Mouse (Mus musculus) cerebellum, adult 8-10 months (tissue): ENCODE results near the gene Wnt4.

Experiments
- DNase-seq: peaks from one replicate; pipeline ENCODE4 v3.0.0; 2022

Gene Wnt4

DNA sequence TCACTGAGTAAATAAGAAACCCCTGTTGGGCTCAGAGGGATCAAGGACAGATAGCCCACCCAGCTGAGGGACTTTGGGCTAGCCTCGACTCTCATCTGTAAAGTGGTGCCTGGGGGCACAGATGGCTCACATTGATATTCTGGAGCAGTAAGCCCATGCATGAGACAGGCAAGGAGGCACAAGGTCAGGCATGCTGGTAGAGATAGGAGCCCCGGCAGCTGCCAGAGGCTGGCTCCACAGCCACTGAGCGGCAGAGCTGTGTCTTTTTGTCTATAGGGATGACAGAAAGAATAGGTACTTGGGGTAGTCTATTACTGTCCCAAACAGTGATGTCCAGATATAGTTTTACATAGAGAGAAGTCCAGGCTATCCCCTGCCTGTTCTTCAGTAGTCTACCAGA lies 4.0 kb downstream of the Wnt4 start:
- DNase-seq, result no peak

DNA sequence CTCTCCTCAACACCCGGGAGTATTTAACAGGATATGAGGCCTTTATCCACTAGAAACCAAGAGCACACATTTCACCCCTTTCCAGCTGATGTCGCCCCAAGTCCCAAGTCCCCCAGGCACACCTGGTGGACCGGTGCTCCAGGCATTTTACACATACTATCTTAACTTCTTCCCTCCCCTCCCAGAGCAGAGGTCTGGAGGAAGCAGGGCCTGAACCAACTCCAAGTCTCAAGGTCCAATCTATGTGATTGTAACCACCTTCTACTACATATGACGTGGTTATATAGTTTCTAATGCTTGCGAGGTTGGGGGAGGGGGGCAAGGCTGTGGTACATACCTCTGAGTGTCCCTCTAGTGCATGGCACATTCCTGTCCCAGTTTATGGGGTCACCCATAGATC lies 4.8 kb downstream of the Wnt4 start:
- DNase-seq, result no peak

DNA sequence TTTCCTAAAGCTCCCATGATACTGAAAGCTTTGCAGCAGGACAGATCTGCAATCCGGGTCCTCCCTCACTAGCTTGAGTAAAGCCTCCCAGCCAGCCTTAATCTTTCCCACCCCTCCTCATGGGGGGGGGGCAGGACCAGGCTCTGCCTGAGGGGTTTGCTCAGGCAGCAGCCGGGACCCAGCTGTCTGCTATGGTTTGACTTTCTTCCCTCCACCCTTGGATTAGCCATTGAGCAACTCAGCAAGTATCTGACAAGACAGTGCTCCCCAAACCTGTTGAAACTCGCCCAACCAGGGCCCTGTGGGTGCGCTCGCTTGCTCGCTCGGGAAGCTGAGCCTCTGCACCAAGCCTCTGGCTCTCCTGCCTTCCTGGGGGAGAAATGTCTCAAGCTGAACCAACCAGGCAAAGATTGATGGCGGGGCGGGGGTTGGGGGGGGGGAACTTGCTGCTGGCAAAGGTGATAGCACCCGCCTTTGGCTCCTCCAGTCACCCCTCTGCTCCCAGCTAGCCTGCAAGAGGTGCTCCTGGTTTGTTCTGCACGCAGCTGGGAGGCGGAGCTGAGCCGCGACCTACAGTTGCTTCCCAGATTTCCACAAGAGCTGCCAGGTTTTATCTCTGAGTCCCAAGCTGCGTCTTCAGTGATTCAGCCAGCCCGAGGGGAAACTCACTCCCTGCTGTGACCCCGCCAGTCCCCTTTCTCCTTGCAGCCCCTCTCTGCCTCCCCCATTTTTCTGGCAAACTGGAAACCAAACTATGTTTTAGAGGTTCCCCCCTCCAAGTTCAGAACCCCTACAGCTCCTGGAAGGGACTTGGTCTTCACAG lies 5.5 kb downstream of the Wnt4 start:
- no peak for DNase-seq

DNA sequence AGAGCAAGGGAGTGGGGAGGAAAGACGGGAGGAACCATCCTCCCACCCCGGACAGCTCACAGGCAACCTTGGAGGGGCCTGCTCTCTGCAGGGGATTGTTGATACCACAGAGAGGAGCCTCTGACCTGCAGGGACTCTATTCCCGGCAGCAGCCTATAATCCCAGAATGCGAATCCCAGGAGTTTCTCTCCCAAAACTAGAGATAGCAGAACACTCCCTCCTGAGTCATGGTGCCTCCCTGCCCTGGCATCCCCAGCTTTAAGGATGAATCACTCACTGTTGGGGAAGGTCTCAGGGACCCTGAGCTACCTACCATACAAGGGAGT lies 6.1 kb downstream of the Wnt4 start:
- DNase-seq, result no peak

DNA sequence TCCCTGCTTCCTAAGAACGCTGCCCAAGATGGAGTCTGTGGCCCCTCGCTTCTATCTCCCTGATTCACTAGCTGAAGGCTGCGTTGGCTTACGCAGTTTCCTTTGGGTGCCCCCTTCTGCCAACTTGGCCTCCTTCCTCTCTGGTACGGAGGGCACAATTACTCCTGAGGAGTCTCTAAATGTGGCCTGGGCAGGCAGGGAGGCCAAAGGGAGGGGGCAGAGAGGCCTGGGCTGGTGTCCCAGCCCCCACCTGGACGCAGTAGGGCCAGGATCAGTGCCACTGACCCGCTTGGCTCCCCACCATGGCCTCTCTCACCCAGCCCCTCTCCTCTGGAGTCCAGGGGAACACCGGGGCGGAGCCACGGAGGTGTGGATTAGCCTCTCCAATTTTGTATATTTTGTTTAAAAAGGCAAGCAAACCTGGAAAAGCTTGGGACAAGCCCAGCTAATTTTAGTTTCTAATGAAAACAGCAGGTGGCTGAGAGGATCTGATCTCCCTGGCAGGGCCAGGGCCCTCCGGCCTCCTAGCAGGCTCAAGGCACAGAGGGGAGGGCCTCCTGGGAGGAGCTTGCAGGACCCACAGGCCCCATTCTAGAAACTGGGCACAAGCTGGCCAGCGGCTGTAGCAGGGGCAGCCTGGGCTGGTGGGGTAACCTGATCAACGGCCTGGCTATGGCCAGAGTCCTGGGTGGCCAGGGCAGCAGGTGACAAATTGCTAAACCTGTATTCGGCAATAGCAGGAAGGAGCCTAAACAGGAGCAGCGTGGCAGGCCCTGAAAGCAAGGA lies 8.8 kb downstream of the Wnt4 start:
- no peak for DNase-seq

DNA sequence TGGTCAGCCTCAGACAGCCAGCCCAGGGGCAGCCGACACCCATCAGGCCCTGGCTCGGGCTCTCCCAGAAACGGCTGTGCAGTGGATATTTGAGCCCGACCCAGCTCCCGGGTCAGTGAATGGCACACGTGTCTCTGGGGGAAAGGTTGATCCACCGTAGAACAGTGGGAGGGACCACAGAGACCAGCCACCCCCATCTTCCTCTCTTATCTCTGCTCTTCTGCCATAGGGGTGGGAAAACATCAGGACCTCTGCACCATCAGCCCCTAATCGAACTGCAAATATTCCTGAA lies 9.3 kb downstream of the Wnt4 start:
- DNase-seq, result no peak

DNA sequence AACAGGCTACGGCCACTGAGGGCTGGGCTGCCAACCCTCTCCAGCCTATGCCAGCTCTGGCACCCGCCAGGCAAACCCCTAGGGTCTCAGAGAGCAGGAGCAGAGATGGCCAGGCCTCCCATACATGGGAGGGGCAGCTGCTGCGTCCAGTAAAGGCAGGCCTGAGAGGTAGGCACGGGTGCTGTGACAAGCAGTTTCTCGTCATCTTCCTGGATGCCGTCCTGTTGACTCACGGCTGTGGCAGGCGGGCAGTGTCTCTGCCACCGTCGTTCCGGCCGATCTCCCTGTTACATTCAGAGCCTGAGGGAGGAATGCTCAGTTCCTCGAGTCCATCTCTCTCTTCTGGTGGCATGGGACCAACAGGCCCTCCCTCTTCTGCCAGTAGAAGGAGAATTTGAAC lies 9.9 kb downstream of the Wnt4 start:
- DNase-seq, result no peak

DNA sequence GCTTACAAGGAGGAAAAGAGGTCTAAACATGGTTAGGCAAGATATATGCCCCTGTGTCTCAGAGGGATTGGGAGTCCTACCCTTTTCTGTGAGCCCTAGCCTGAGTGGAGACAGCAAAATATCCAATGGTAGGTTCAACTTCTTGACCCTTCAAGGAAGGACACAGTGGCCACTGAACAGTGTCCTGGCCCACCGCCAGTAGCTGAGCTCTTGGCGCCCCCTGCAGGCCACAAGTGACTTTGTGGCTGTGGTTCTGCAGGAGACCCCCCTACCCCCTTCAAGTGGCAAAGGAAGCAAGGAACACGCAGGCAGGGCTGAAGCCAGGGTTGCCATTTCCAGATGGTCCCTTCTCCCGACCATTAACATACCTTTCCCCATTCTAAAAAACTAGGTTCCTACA lies 10.5 kb downstream of the Wnt4 start:
- DNase-seq, result peak; percentile 46

DNA sequence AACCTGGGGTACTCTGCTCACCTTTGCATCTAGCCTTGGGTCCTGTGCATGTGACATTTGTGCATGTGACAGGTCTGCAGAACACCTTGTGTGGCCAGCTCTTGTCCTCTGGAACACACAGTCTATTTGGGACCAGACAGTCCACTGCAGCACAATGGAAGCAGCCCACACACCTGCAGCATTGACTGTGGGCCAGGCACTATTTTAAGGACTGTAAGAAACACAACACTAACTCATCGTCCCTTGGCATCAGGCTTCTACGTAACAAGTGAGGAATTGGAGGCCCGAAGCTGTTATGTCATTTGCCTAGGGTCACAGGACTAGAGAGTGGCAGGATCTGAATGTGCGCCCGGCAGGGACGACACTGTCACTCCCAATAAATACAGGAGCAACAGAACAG lies 12.4 kb downstream of the Wnt4 start:
- no peak for DNase-seq

DNA sequence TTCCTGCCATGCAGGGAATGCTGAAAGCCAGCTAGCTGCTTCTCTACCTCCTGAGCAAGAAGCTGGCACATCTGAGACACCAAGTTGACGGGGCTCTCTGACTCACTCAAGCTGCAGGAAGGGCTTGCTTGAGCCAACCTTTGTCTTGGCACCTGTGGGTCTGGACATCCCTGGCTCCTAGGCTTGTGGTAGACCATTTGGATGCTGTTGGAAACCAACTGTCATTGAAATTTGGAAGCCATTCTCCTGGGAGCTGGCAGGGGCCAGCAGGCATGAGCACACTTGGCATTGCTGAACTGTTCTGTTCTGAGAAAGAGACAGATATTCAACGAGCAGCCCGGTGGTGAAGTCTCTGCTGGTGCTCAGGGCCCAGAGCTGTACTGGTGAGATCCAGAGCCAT lies 13.0 kb downstream of the Wnt4 start:
- peak; percentile 70 for DNase-seq

DNA sequence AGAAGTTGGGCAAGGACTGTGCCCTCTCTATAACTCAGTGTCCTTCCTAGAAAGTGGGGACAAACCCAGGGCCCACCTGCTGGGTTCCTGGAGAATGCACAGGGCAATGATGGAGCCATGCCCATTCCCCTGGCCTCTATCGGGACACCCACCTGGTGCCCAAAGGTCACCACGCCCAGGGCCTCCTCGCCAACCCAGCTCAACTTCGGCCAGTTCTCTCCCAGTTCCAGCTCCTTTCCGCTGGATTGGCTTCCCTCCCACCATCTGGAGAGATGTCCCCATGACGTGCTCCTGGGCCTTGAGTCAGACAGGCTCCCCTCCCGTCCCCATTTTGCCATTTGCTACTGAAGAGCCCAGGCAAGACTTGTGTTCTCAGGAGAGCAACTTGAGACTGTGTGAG lies 15.3 kb downstream of the Wnt4 start:
- DNase-seq, result no peak

DNA sequence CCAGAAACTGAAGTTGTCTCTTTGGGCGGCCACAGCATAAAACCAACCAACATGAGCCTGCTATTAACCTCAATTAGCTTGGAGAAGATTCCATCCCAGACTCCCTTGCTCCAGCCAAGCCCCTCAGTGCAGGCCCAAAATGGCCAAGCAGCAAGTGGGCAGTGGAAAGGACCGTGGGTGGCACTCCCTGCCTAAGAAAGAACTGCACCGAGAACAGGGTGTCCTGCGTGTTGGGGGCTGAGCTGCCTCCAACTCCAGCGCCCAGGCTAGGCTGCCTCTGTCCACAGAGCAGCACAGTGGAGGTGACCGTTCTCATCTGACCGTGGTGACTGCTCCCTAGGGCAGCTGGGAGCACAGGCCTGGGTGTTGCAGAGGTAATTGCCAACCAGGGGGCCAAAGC lies 16.7 kb downstream of the Wnt4 start:
- no peak for DNase-seq

DNA sequence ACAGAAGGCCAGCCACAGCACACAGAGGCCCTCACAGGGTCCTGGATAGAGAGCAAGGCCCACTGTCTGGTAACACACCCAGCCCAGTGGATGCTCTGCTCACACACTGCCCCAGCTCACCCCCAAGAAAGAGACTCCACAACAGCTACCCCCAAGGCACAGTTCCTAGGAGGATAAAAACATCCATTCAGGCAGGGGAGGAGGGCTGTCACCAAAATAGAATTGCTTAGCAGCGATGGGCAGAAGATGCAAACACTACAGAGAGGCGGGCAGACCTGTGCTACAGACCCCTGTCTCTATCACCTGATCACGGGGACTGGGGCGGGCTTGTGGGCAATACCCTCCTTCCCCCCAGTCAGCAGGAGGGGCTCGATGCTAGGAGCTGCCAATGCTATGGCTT lies 17.2 kb downstream of the Wnt4 start:
- DNase-seq, result no peak

DNA sequence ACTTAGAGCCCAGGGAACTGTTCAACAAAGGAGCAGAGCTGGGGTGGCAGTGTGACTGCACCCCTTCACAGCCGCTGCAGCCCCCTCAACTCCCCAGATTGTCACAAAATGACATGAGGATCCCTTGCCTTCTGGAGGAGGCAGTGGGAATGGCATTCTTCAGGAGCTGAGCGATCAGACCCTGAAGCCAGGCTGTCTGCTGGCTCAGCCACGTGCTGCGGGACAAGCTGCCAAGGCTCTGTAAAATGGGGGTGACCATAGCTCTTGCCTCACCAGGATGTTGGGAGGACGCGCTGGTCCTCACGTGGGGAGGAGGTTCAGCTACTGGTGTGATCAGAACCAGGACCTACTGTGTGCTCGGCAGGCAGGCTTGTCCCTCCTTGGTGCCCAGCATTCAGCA lies 17.7 kb downstream of the Wnt4 start:
- no peak for DNase-seq

DNA sequence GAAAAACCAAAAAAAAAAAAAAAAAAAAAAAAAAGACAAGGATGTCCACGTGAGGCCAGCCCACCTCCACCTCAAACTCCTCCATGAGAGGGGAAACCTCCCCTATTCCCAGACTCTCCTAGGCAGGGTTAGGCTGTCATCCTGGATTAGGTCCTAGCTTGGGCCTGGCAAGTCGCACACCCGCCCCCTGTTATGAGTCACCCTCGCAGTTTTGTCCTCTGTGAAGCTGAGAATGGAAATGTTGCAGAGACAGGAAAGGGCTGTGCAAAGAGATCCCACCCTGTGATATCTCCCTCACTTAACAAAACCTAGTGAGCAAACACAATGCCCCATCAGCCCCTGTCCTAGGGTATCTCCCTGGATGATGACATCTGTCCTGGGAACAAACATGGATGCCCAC lies 20.3 kb downstream of the Wnt4 start:
- no peak for DNase-seq

DNA sequence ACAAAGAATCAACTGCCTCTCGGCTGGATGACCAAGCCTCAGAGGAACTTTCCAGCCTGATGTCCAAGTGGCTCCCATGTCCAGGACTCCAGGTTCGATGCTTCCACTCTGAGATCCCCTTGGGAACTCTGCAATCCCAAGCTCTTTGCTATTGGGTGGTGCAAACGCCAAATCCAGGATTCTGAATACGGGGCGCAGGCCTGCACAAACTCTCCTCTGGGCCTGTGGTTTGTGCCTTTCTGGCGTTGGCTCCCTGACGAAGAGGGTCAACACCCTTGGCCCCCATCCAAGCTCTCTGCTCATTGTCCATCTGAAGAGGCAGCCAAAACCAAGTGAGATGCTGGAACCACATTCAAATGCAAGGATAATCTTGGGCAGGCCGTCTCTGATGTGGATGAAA lies 21.1 kb downstream of the Wnt4 start:
- no peak for DNase-seq

DNA sequence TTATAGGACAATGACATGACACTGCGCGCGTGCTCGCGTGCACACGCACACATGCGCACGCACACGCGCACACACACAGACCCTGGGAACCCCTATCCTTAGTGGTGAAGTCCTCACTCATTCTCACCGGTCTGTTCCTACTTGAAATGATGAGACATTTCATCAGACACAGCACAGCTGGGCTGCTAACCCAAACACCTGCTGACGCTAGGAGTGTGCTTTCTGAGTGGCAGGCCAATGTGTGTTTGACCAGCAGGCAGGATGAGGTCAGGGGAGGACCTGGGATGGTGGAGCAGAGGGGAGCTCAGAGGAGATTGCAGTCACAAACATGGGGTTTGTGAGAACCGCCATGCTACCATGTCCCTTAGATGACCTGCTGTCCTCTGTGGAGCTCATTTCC lies 22.9 kb downstream of the Wnt4 start:
- DNase-seq, result no peak

DNA sequence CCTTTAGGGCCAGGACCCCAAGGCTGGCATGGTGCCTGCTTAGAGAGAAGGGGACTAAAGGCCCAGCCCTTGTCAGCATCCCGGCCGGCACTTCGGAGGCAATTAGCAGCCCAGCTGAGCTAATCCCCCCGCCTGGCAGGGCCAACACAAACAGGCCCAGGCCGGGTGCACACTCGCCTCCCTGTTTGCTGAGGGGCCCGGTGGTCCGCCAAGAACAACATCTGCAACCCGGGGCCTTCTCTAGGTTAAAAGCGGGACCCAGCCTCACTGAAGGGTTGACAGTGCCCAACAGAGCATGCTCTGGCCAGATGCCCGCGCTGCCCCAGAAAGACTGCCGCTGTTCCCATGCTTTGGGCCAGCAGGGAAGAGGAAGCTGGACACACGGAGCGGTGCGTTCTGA lies 24.3 kb downstream of the Wnt4 start:
- no peak for DNase-seq

DNA sequence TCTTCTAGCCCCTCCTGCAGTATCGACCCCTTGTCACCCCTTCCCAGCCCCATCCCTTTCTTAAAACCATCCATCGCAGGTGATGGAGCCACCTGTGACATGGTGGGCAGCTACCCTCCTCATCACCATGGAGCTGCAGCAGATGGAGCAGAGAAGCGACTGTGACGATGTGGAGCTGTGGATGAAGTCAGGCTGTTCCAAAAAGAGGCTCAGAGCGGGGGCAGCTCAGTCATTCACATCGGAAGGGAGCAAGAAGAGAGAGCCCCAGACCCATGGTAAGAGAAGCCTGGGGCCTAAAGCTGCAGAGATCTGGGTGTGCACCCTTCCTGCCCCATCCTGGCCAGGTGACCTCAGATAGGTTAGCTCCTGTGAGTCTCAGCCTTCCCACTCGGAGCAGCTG lies 26.8 kb downstream of the Wnt4 start:
- DNase-seq, result no peak

DNA sequence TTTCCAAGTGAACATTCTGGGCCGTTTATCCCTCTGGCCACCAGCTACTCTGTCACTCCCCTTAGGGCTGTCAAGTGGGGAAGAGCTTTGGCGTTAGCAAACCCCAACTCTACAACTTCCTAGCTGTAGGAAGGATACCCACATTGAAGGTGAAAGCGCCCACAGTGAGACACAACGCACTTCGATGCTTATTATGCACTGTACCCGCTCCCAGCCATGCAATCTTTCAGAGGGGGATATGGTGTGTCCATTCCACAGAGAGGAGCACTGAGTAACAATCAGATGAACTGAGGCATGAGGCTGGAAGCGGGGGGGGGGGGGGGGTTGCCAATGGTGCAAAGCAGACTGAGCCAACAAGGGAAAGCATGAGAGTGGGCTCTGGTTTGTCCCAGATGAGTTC lies 27.8 kb downstream of the Wnt4 start:
- no peak for DNase-seq

DNA sequence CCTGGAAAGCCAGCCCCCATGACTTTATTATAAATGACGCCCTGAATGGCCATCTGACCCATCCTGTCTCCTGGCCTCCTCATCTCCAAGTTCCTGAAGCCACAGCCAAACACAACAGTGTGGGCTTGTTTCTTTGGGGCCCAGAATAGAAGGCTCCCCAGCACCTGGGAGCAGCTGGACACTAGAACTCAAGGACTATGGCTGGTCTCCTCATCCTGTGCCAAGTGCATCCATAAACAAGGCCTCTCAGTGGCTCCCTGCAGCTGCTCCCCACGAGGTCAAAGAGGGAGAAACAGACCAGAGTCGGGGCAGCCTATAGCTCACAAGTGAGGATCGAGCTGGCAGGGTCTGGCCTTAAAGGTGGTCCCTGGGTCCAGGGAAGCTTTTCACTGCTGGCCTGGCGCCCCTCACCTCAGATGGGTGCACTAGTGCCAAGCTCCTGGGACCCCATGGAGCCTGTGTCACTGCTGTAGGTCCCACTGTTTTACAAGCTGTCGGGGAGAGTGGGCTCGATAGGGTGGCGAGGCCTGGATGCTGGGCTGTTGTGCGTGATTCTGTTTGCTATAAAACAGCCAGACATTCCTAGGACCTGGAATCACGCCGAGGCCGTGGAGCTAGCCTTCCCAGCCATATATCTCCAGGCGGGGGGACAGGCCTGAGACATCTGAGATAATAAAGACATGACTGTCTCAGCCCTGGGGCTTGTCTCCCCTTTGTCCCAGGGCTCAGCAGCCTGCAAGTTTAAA lies 28.7 kb downstream of the Wnt4 start:
- DNase-seq, result no peak

DNA sequence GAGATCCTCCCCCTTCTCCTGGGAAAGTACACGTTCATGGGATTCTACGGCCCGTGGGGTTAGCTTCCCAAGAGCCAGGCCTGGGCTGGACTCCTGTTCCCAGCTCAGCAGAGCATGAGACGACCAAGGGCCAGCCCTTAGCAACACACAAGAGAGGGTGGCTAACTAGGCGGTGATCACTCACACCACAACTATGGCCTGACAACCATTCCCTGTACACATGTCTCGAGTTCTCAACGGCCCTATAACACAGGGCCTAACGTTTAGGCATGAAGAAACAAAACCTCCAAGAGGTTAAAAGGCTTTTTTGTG lies 29.2 kb downstream of the Wnt4 start:
- DNase-seq, result no peak

DNA sequence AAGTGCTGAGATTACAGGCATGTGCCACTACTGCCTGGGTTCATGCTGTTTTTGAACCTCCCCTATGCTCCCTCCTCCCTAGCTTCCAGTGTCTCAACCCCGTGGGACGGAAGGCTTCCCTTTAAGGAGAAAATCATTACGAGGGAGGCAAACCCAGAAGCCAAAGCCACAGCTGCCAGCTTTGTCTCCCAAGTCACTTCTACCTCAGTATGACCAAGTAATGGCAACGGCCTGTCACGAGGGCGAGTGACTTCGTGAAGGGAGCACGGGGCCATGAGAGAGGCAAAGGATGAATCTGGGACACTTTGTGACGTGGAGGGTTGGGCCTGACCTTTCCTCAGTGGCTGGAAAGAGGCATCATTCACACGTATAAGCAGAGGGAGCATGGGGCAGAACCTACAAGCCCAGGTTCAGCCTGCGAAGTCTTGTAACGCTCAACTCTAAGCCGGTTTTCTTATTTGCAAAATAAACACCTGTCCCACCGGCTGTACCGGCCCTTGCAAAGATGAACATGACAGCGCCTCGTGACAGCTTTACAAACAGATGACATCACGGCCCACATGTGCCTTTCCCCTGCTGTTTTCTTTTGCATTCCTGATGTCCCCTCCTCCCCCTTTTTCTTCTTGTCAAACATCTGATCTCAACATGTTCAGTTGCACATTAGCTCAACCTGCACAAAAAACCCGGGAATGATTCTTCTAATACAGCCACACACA lies 29.9 kb downstream of the Wnt4 start:
- DNase-seq, result no peak

DNA sequence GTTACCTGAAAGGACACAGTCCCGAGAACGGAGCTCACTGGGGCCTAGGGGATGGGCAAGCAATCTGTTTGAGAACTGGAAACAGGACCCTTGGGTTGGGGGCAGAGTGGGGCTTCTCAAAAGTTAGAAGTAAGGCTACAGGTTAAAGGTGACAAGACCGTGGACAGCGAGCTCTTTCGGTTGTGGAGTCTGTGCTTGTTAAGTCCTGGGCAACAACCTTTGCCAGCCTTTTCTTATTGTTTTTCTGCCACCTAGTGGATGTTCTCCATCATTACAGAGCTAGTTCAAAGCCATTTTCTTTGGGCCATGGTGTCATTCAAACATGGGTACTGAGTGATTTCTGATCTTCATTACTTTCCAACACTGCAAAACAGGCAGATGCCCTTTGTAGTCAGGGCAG lies 31.1 kb downstream of the Wnt4 start:
- DNase-seq, result peak; percentile 48
